ENCODE assay signal across 23 mouse cellular contexts in genomic region chr7:94594643-94595042, GRCm38 (mm10).
"Had no signal": no experiment of that assay in that cellular context is flagged by ENCODE, and none has a peak within 500 bp of the region (broad histone marks: within the 10 kb centered on the region; RNA-seq: fewer than 3 reads in every experiment).

No protein-coding gene starts in this region.

- H3K9ac ChIP-seq: limb, embryonic 12.5 days; limb, embryonic 15.5 days; liver, embryonic 14.5 days; liver, postnatal 0 days; lung, embryonic 14.5 days; midbrain, embryonic 13.5 days; neural tube, embryonic 12.5 days; neural tube, embryonic 15.5 days had no signal

- H3K9me3 ChIP-seq: limb, embryonic 12.5 days; limb, embryonic 15.5 days; megakaryocyte, embryonic 14.5 days; midbrain, embryonic 10.5 days; midbrain, embryonic 13.5 days; neural tube, embryonic 12.5 days; neural tube, embryonic 15.5 days had no signal

- DNase-seq: kidney, postnatal 25 days; left cerebral cortex, postnatal 4 days; liver, postnatal 0 days; lung, embryonic 14.5 days; lung, postnatal 36 days; right cerebral cortex, adult 18-20 months; right cerebral cortex, postnatal 14 days; right cerebral cortex, postnatal 4 days; thymus, adult 2 months; thymus, postnatal 14 days; thymus, postnatal 4 days had no signal

- H3K27ac ChIP-seq: kidney, postnatal 0 days; limb, embryonic 12.5 days; limb, embryonic 15.5 days; liver, embryonic 14.5 days; midbrain, embryonic 10.5 days; midbrain, embryonic 13.5 days; neural tube, embryonic 12.5 days; neural tube, embryonic 15.5 days; stomach, postnatal 0 days had no signal

- H3K27me3 ChIP-seq: limb, embryonic 12.5 days; limb, embryonic 15.5 days; megakaryocyte, embryonic 14.5 days; midbrain, embryonic 13.5 days; neural tube, embryonic 12.5 days; neural tube, embryonic 15.5 days had no signal

- H3K4me2 ChIP-seq: limb, embryonic 12.5 days; limb, embryonic 15.5 days; liver, embryonic 11.5 days; lung, embryonic 14.5 days; midbrain, embryonic 13.5 days; neural tube, embryonic 12.5 days; neural tube, embryonic 15.5 days had no signal

- ATAC-seq: liver, postnatal 0 days; lung, postnatal 0 days; midbrain, embryonic 13.5 days had no signal

- H3K4me1 ChIP-seq: limb, embryonic 12.5 days; limb, embryonic 15.5 days; megakaryocyte, embryonic 14.5 days; midbrain, embryonic 10.5 days; midbrain, embryonic 13.5 days; neural tube, embryonic 12.5 days; neural tube, embryonic 15.5 days had no signal

- H3K4me3 ChIP-seq: limb, embryonic 12.5 days; limb, embryonic 15.5 days; megakaryocyte, embryonic 14.5 days; midbrain, embryonic 10.5 days; midbrain, embryonic 13.5 days; neural tube, embryonic 12.5 days; neural tube, embryonic 15.5 days had no signal

- H3K36me3 ChIP-seq: limb, embryonic 12.5 days; limb, embryonic 15.5 days; midbrain, embryonic 10.5 days; midbrain, embryonic 13.5 days; neural tube, embryonic 12.5 days; neural tube, embryonic 15.5 days had no signal
